Mouse (Mus musculus) left cerebral cortex, adult 11 months (tissue): Measurements from ENCODE around the gene Shpk.

Experiments used
- DNase-seq: peaks from one replicate; pipeline ENCODE4 v3.0.0; 2022; ENCODE audit warnings: low spot score

The Shpk gene

DNA sequence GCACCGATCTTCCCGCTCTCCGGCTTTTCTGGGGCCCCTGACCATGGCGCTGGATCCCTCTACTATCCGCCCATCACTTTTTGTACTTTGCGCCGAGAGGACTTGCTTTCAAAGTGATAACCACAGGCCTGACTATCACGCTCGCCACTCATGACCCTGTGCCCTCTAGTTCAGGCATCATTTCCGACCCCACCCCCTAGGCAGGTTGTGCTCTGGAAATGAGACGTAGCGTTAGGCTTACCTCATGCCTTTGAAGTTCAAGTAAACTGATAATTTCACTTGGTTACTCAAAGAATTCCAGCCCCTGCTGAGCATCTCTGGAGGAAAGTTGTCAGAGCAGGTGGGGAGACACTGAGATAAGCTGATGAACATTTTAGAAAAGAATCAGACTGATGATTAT lies 619 bp downstream of the Shpk start:
- DNase-seq, result no peak

DNA sequence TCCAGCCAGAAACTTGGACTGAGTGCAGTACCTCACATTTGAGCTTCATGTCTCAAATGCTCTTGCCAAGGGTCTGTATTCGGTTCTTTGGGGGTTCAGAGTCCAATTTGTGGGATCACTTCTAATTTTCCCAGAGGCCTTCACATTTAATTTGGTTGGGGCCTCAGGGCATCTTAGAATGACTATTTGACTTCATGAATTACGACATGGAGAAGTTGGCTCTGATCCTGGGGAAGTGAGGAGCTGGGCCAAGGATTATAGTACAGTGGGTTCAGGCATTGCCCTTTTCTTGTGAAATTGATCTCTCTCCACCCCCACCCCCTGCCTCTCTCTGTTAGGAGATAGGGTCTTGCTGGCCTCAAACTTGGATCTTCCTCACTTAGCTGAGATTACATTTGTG lies 1.8 kb downstream of the Shpk start:
- DNase-seq, result no peak

DNA sequence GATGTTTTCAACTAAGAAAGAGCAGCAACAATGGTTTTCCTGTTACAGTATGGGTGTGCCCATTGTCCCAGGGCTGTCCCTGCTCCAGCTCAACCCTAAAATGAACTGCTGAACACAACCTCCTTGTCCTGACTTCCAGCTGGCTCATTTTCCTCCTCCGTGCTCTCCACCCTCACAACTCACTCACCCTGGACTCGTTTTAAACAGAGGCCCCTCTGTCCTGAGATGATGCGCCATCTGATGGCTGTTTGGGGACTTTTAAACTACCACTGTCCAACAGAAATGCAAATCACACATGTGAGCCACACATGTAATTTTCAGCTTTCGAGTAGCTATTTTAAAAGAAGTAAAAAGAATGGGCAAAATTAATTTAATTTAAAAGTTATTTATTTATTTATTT lies 2.3 kb downstream of the Shpk start:
- DNase-seq, result no peak

DNA sequence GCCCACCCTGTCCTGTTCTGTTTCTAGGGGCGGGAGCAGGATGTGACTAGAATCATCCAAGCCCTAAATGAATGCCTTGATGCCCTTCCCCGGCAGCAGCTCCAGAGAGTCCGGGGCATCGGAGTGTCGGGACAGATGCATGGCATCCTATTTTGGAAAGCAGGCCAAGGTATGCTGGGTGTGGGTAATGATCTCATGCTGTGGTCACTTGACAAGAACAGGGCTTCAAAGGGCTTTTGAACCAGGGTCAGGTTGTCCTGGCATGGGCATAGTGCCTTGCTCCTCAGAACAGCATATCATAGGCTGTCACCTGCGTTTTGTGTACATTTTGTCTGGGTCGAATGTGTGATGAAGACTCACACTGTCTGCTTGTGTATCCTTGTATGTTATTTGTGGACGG lies 4.6 kb downstream of the Shpk start:
- no peak for DNase-seq

DNA sequence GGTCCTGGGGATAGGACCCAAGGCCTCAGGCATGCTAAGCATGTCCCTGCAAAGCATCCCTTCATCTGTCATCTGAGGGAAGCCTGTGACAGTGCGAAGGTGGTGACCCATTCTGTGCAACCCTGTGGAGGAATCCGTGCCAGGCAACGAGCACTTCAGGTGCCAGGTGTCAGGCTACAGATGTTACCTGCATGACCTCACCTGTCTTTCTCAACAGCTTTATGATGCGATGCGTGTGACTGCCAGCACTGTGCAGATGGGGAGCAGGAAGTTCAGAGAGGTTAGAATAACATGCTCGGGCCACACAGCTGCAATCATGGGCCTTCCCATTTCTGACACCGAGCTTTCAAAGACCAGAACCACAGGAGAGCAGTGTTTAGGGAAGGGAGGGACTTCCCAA lies 5.9 kb downstream of the Shpk start:
- no peak for DNase-seq

DNA sequence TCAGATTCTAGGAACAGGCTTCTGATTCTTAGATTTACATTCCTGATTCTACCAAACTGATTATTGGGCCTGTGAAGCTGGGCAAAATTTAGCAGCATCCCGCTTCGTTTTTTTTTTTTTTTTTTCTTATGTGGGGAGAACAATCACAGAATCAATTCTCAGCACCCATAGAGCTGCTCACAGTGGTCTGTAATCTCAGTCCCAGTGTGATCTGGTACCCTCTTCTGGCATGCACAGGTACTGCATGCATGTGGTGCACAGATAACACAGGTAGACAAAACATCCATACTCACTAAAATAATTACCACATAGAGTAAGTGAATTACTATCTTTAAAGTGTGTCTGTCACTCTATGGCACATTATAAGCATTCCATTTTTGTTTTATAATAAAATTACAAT lies 8.4 kb downstream of the Shpk start:
- DNase-seq, result no peak

DNA sequence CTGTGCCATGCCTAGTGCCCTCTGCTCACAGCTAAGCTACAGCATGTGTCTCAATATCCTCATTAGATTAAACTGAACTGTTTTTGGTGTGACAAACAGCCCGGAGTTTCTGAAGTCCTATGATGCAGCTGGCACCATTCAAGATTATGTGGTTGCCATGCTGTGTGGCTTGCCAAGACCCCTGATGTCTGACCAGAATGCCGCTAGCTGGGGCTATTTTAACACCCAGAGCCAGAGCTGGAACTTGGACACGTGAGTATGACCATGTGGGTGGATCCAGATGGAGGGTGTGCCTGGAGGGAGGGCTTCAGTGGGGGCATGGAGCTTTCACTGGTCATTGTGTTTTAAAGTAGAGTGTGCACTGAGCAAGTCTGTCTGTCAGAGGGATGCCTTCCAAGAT lies 14.7 kb downstream of the Shpk start:
- no peak for DNase-seq

DNA sequence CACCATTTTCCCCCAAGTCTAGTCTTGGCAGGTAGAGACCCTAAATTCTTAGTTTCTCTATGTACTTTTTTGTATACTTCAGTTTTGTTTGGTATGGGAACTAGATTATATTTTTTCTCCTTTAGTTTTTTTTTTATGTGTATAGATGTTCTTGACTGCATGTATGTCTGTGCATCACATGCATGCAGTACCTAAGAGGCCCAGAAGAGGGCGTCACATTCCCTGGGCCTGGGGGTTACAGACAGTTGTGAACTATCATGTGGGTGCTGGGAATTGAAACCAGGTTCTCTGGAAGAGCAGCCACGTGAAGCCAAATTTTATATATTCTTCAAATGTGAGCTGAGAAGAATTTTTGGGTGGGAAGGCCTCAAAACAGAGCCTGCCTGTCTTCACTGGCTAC lies 20.4 kb downstream of the Shpk start:
- no peak for DNase-seq

DNA sequence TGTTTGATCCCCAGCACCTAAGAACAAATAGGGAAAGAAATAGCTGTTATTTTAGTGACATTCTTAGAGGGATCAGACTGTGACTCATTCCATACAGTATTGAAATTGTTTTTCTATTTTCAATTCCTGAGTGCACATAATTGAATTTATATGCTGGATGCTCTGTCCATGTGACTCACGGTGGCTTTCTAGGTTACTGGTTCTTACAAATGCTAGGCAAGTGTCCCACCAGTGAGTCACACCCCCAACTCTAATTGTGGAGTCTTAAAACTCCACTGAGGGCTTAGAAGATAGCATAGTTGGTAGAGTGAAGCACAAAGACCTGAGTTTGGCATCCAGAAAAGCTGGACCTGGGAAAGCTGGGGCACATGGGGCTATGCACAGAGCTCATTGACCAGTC lies 21.4 kb downstream of the Shpk start:
- no peak for DNase-seq

DNA sequence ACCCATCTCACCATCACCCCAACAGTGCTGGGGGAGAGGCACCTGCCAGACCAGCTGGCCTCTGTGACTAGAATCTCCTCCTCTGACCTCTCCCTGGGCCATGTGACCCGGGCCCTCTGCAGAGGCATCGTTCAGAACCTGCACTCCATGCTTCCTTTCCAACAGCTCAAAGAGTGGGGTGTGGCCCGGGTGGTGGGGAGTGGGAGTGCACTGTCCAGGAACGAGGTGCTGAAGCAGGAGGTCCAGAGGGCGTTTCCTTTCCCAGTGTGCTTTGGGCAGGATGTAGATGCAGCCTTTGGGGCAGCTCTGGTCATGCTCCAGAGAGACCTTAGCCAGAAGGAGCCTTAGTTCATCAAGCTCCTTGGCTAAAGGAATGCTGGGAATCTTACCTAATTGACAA lies 23.6 kb downstream of the Shpk start:
- DNase-seq, result no peak

DNA sequence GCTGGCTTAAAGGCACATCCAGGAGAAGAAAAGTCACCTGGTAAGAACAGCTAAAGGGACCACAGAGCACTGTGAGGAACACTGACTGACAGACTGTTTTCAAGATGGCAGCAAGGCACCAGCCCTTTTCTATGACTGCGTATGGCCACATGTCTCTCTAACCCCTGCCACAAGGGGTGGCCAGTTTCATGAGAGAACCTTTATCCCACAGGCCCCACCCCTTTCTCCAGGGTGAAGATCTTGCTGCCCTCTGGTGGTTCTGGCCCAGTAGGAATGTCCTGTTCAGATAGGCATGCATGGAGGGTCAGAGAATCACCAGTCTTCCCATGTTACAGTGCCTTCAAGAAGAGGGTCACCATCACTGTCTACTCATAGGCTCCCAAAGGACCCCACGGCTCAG lies 24.7 kb downstream of the Shpk start:
- no peak for DNase-seq

DNA sequence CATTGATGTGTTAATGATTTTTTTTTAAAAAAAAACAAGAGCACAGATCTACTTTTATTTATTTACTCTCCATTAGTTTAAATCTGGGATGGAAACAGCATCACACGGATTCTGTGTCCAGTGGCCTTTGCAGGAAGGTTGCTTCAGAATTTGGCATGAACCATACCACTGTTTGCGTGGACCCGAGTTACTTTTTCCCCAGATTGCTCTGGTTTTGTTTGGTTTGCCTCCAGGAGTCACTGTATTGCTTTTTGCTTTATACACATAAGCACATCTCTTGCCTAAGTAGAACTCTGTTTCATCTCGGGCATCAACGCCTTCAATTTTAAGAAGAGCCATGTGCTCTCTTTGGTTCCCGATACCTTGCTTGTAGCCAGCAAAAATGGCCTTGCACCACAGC lies 26.6 kb downstream of the Shpk start:
- no peak for DNase-seq

DNA sequence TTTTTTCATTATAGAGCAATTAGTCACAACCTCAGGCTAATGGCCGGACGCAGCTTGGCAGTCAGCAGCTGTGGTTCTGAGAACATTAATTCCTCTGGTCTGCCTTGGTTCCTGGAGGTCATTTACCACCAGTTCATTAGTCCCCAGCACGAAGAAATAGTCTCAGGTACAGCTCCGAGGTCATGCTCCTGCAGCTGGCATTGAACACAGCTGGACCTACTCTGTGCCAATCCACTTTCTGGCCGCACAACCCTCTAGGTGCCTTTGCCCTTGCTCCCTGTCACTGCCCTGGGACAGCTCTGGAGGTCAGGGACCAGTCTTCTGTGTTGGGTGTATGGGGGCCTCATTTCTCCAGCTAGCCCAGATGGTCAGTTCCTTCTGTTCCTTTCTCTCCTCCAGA lies 29.6 kb downstream of the Shpk start:
- DNase-seq, result no peak

DNA sequence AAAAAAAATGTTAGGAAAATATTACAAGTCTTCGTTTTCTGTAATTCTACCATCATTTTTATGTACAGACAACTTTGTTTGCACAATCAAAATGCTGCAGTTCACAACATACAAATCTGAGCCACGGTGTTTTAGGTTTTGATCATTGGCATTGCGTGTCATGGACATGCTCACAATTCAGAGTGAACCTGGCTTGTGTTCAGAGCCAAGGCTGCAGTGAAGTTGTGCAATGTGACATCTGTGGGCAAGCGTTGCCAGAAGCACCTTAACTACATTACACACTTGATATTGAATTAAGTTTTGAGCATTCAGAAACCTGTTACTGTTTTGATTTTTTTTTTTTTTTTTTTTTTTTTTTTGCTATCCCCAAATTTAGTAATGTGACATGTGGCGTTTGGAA lies 30.8 kb downstream of the Shpk start:
- DNase-seq, result no peak

DNA sequence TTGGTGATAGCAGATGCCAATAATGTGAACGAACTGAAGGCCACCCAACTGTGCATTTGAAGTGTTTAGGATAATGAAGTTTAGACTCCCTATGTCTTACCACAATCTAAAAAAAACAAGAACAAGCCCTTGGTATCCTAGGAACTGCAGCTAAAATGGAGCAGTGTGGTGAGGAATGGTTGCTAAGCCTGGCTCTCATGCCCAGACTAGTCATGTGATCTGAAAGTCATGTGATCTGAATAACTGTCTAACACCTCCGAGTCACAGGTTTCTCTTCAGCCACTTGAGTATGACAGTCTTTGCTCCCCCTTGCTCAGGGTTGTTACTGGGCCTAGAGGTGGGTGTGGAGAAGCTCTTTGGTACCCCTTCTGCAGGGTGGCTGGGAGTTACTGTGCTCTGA lies 33.3 kb downstream of the Shpk start:
- no peak for DNase-seq

DNA sequence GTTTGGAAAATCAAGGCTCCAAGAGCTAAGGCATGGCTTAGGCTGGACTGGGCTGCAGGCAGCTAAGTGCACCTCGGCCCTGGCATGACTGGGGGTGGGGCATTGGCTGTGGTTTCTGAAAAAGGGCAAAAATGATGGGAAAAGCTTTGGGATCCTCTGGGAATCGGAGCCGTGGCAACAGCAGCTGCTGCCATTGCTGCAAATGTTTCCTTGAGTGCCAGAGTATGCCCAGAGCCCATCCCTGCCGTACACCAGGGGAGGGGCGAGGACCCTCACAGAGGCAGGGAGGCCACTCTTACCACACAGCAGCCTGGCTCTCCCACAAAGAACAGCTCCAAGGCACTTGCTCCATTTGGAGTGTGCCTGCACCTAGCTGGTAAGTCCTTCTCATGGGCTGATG lies 34.7 kb downstream of the Shpk start, which contains the start of gene Trpv1:
Gene Trpv1 (plus strand): TSS at position 301 of the 400 bp plus-strand sequence.
- no peak for DNase-seq

DNA sequence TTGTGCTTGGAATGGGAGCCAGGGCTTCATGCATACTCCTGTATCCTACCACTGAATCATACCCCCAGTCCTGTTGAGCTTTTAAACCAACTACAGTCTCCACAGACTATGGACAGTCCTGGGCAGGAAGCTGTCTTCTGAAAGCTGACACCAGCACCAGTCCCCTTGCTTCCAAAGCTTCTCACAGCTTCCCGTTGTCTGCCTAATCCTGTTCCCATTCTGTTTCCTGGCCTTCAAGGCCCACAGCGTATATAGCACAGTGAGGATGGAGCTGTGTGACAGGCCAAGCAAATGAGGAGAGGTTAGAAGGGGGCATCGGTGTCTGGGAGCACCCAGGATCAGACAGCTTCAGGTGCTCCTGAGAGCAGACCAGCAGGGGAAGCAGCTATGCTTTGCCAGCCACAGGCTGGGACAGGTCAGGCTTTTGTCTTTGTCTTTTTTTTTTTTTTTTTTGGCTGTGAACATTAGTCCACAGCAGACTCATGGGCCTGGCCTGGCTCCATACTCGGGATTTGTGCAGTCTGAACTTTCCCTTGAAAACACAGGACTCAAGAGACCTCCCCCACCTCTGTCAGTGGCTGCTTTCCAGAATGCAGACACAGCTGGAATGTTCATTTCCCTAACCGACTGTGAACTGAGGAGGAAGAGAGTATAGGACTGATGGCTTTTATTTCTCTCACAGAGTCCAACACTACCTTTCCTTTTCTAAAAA lies 36.9 kb downstream of the Shpk start:
- DNase-seq, result no peak

DNA sequence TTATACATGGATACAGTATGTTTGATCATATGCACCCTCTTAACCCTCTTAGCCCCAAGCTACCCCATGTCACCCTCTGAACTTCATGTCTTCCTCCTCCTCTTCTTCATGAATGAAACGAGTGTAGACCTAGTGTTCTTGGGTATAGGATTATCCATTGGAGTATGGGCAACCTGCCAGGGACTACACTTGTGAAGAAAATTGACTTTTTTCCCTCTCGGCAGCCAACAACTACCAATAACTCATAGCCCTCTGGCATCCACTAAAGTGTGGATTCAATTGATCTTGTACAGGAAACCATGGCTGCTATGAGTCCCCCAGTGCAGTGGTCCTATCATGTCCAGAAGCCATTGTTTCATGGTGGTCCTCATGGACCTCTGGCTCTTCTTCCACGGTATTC lies 37.5 kb downstream of the Shpk start:
- no peak for DNase-seq

DNA sequence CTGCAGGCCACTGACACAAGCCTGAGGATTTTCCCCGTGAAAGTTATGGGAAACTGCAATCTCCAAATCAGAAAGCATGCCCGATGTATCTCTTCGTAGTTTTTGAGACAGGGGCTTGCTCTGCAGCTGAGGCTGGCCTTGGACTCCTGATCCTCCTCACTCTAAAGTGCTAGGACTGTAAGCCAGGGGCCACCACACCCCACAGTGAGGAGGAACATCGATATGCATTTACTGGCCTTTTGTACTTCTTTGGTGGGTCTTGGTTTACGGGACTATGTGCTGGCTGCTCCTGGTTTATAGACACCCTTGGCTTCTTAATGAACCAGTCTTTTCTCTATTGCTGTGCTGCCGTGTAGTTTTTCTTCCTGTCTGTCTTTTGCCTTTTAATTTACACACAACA lies 42.9 kb downstream of the Shpk start:
- DNase-seq, result no peak

DNA sequence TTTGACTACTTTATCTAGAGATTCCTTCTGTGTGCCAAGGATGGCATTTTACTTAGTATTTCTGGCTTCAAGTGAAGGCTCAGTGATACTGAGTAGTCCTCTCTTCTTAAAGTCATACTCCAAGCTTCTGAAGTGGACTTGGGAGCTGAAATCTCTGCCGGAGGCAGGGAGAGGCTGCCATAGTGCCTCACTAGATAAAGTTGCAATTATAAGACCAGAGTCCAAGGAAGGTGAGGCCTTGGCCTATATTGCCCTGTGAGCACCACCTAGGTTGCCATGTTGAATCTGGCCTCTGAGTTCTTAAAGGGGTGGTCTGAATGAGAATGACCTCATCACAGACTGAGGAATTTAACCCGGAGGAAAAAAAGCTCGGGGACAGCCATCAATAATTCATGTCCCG lies 43.5 kb downstream of the Shpk start:
- no peak for DNase-seq

DNA sequence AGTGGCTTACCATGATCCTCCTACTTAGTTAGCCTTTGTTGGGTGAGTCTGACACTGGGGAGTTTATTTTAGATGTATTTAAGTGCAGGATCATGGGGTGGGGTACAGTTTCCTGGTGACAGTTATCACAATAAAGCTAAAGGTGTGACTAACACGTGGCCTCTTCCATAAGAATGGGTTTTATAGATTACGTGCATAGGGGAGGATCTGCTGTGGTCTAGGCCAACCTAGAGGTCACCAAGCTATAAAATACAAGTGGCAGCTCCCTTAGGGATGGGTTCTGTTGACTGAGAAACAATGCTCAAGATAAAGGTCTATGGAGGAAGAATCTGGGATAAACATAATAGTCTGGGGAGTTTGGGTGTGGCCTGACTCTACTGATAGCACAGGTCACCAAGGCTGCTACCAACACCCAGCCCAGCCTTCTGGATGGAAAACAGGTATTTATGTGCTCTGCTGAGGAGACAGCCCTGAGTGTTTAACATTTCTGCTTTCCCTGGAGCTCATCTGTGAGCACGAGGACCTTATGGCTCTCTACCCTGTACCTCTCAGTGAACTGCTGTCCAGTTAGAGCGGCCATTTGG lies 58.2 kb downstream of the Shpk start:
- DNase-seq, result no peak

DNA sequence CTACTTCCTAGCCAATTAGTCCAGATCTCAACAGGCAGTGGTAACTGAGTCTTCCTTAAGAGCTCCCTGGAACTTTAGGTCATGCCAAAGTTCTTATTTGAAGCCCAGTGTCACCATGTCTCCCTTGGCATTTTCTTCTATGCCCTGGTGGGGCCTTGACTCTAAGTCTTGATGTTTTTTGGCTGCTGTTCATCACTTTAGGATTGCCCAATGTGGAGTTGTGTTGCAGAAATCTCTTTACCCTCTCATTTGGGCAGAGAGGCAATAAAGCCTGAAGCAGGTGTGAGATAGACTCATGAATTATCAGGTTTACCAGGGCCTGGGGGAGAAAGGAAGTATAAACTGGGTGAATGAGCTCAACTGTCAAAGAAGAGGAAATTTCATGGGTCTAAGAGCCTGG lies 59.4 kb downstream of the Shpk start:
- DNase-seq, result no peak

DNA sequence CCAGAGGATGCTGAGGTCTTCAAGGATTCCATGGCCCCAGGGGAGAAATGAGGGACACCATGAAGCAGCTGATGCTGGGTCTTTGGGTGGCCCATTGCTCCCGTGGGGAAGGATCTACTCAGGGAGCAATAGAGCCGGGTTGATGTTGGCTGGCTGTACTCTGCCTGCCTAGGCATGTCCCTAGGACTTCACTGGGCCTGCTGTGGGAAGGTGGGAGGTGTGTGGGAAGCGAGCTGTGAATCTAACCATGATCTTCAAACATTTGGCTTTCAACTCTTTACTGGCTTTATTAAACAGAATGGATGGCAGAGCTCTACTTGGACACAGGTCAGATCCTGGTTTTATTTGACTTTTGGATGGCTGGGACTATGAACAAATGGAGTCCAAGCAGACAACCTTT lies 61.2 kb downstream of the Shpk start:
- DNase-seq, result no peak

DNA sequence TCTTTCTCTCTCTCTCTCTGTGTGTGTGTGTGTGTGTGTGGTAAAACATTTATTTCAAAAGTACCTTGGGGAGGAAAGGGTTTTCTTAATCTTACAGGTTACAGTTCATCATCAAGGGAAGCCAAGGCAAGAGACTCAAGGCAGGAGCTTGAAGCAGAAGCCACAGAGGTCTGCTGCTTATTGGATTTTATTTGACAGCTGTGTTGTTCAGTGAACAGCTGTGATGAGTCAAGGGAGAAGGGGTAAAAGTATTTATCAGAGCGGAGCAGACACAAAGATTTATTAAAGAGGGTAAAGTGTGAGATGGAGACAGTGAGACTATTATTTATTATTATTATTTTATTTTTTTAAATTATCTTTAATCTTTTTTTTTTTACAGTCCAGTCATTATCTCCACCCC lies 62.1 kb downstream of the Shpk start:
- DNase-seq, result no peak
